Mouse (Mus musculus): ENCODE measurements around the gene Mylk4. TPM values are rescaled to one million over a fixed set of nuclear protein-coding genes. Genes with fewer than 3 reads are reported as not detected.
A peak's percentile ranks its signal among the peaks of the same experiment; 100 is the strongest.

Mylk4 gene
- total RNA-seq, 2 experiments from 2014 or later: 102 to 239 TPM

- intact Hi-C loops (cut with DNase I; ENCODE audit: low total_unique reads): no loop called here
- DNase-seq: no peak
These were observed 17.1 kb upstream of the Mylk4 start for GRCm38 (mm10) chr13:32800859-32801258.

- DNase-seq: no peak
- intact Hi-C loops (cut with DNase I; ENCODE audit: low total_unique reads): no loop called here
These were observed 15.4 kb upstream of the Mylk4 start for GRCm38 (mm10) chr13:32799131-32799530.

GRCm38 (mm10) chr13:32797085-32797484 lies 13.3 kb upstream of the Mylk4 start:
- no peak for DNase-seq
- intact Hi-C loops (cut with DNase I; ENCODE audit: low total_unique reads): no loop called here

GRCm38 (mm10) chr13:32795166-32795565 lies 11.4 kb upstream of the Mylk4 start:
- no peak for DNase-seq
- intact Hi-C loops (cut with DNase I; ENCODE audit: low total_unique reads): no loop called here

- intact Hi-C loops (cut with DNase I; ENCODE audit: low total_unique reads): no loop called here
- DNase-seq: peak; percentile 28
These were observed 10.9 kb upstream of the Mylk4 start for GRCm38 (mm10) chr13:32794619-32795018.

GRCm38 (mm10) chr13:32789781-32790180 lies 6.0 kb upstream of the Mylk4 start:
- DNase-seq: no peak
- intact Hi-C loops (cut with DNase I; ENCODE audit: low total_unique reads): no loop called here

GRCm38 (mm10) chr13:32787584-32787983 lies 3.8 kb upstream of the Mylk4 start:
- DNase-seq: no peak
- intact Hi-C loops (cut with DNase I; ENCODE audit: low total_unique reads): no loop called here

- intact Hi-C loops (cut with DNase I; ENCODE audit: low total_unique reads): no loop called here
- no peak for DNase-seq
These were observed 699 bp downstream of the Mylk4 start for GRCm38 (mm10) chr13:32783055-32783454.

- no peak for DNase-seq
- intact Hi-C loops (cut with DNase I; ENCODE audit: low total_unique reads): no loop called here
These were observed 4.9 kb downstream of the Mylk4 start for GRCm38 (mm10) chr13:32778861-32779260.

- intact Hi-C loops (cut with DNase I; ENCODE audit: low total_unique reads): no loop called here
- no peak for DNase-seq
These were observed 7.4 kb downstream of the Mylk4 start for GRCm38 (mm10) chr13:32776350-32776749.

GRCm38 (mm10) chr13:32775889-32776288 lies 7.9 kb downstream of the Mylk4 start:
- intact Hi-C loops (cut with DNase I; ENCODE audit: low total_unique reads): no loop called here

GRCm38 (mm10) chr13:32769960-32770359 lies 13.8 kb downstream of the Mylk4 start:
- no peak for DNase-seq
- intact Hi-C loops (cut with DNase I; ENCODE audit: low total_unique reads): no loop called here

More at GRCm38 (mm10) chr13:32775889-32776288, 7.9 kb downstream of the Mylk4 start:
- no peak for DNase-seq

GRCm38 (mm10) chr13:32768104-32768503 lies 15.7 kb downstream of the Mylk4 start:
- no peak for DNase-seq
- intact Hi-C loops (cut with DNase I; ENCODE audit: low total_unique reads): no loop called here

GRCm38 (mm10) chr13:32764448-32764847 lies 19.3 kb downstream of the Mylk4 start:
- intact Hi-C loops (cut with DNase I; ENCODE audit: low total_unique reads): no loop called here

GRCm38 (mm10) chr13:32763141-32763540 lies 20.6 kb downstream of the Mylk4 start:
- intact Hi-C loops (cut with DNase I; ENCODE audit: low total_unique reads): no loop called here
- DNase-seq: peak; percentile 65

More at GRCm38 (mm10) chr13:32764448-32764847, 19.3 kb downstream of the Mylk4 start:
- peak; percentile 77 for DNase-seq

GRCm38 (mm10) chr13:32760795-32761194 lies 23.0 kb downstream of the Mylk4 start:
- no peak for DNase-seq
- intact Hi-C loops (cut with DNase I; ENCODE audit: low total_unique reads): no loop called here

- intact Hi-C loops (cut with DNase I; ENCODE audit: low total_unique reads): no loop called here
- no peak for DNase-seq
These were observed 24.7 kb downstream of the Mylk4 start for GRCm38 (mm10) chr13:32759036-32759435.

- intact Hi-C loops (cut with DNase I; ENCODE audit: low total_unique reads): no loop called here
- DNase-seq: no peak
These were observed 31.6 kb downstream of the Mylk4 start for GRCm38 (mm10) chr13:32752066-32752657.

GRCm38 (mm10) chr13:32750507-32750906 lies 33.2 kb downstream of the Mylk4 start:
- DNase-seq: no peak
- intact Hi-C loops (cut with DNase I; ENCODE audit: low total_unique reads): no loop called here

- intact Hi-C loops (cut with DNase I; ENCODE audit: low total_unique reads): no loop called here
- DNase-seq: no peak
These were observed 35.3 kb downstream of the Mylk4 start for GRCm38 (mm10) chr13:32748421-32748820.

- intact Hi-C loops (cut with DNase I; ENCODE audit: low total_unique reads): no loop called here
- DNase-seq: no peak
These were observed 42.6 kb downstream of the Mylk4 start for GRCm38 (mm10) chr13:32741161-32741560.

- DNase-seq: no peak
- intact Hi-C loops (cut with DNase I; ENCODE audit: low total_unique reads): no loop called here
These were observed 52.5 kb downstream of the Mylk4 start for GRCm38 (mm10) chr13:32731283-32731682.

Data from gastrocnemius, postnatal 14 days (tissue).